Mouse (Mus musculus): ENCODE measurements around the gene H2-Q10. TPM values are rescaled to one million over a fixed set of nuclear protein-coding genes. Genes with fewer than 3 reads are reported as not detected.
"Not testable (repeated sequence)": the region's sequence is repeated elsewhere in the genome, so short reads cannot be mapped to it uniquely, and the experiment has no call there.

H2-Q10 gene
- polyA plus RNA-seq (2015; fragmentation: Nextera tagmentation; extraction: Ambion mirVana): 0.14 TPM in 1 of 2 replicates, not detected in the other

DNA sequence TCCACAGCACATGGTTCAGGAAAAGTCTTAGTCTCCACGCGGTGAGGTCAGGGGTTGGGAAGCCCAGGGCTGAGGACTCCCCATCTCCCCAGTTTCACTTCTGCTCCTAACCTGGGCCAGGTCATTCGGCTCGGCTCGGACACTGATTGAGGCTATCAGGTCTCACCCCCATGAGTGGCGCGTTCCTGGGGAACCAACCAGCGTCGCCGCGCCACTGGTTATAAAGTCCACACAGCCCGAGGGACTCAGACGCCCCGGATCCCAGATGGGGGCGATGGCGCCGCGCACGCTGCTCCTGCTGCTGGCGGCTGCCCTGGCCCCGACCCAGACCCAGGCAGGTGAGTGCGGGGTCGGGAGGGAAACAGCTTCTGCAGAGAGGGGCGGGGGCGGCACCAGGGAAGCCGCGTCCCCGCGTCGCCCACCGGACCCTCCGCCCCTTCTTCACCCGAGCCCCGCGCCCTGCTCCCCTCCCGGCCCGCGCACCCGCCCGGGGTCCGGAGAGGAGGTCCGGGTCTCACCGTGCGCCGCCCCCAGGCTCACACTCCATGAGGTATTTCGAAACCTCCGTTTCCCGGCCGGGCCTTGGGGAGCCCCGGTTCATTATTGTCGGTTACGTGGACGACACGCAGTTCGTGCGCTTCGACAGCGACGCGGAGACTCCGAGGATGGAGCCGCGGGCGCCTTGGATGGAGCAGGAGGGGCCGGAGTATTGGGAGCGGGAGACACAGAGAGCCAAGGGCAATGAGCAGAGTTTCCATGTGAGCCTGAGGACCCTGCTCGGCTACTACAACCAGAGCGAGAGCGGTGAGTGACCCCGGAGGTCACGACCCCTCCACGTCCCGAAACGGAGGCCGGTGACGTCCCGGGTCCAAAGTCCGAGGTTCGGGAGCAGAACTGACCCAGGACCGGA is at the start of gene H2-Q10:
Gene H2-Q10, plus strand, starts transcription at position 248 of the 910 bp plus-strand sequence.
- H3K27me3 ChIP-seq (replicated peaks; ENCODE audit: control insufficient read depth, insufficient read depth, low read length): peaks cover 19% of the 10 kb centered on the region
- H3K36me3 ChIP-seq (ENCODE audit: control insufficient read depth, insufficient read depth): no peaks in the 10 kb centered on the region
- peak within 1 kb of the TSS; percentile 60 for H3K4me2 ChIP-seq (ENCODE audit: low read length)
- WGBS: 1% methylated on average over 76 of the region's 80 CpGs
- H3K27ac ChIP-seq (ENCODE audit: low read length): no peak within 1 kb of the TSS
- ATAC-seq: no peak
- H3K4me3 ChIP-seq (replicated peaks; ENCODE audit: low read length): peak within 1 kb of the TSS; percentile 41
- no peak within 1 kb of the TSS; the same call in 1 of the 2 replicates for H3K9ac ChIP-seq (replicated peaks; ENCODE audit: low read depth, low read length)
- no peaks in the 10 kb centered on the region for H3K9me3 ChIP-seq (ENCODE audit: control insufficient read depth, low read length)
- peaks cover 10% of the 10 kb centered on the region for H3K4me1 ChIP-seq (replicated peaks; ENCODE audit: control insufficient read depth, insufficient read depth, low read length)

DNA sequence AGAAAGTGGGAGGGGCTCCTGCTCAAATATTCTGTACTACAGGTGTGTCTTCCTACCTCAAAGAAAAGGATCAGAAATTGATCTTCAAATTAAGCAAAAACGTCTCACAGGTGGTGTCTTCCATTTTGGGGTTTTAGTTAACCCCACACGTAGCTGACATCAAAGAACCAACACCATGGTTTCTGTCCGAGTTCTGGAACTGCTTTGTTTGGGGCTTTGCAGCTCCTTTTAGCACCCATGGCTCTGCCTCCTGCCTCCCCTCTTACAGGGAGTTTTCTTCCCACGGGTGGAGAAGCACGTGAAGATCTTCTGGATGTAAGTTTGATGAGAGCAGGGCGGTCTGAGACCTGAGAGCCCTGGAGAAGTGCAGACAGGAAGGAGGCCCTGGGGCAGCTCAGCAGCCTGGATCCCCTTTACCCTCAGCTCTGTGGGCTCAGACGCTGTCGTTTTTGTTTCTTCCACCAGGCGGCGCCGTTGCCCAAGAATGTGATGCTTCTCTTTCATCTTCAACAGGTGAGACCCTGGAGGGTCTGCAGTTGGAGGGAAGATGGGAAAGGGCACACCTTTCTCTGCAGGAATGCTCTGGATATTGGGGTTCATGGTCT is 49.6 kb upstream of the H2-Q10 start:
- H3K36me3 ChIP-seq (ENCODE audit: control insufficient read depth, insufficient read depth); H3K9ac ChIP-seq (replicated peaks; ENCODE audit: low read depth, low read length); H3K4me1 ChIP-seq (replicated peaks; ENCODE audit: control insufficient read depth, insufficient read depth, low read length); H3K9me3 ChIP-seq (ENCODE audit: control insufficient read depth, low read length); H3K27me3 ChIP-seq (replicated peaks; ENCODE audit: control insufficient read depth, insufficient read depth, low read length); H3K4me3 ChIP-seq (replicated peaks; ENCODE audit: low read length); H3K4me2 ChIP-seq (ENCODE audit: low read length); ATAC-seq; H3K27ac ChIP-seq (ENCODE audit: low read length): not testable (repeated sequence)
- WGBS: 15% methylated on average over 11 of the region's 11 CpGs

DNA sequence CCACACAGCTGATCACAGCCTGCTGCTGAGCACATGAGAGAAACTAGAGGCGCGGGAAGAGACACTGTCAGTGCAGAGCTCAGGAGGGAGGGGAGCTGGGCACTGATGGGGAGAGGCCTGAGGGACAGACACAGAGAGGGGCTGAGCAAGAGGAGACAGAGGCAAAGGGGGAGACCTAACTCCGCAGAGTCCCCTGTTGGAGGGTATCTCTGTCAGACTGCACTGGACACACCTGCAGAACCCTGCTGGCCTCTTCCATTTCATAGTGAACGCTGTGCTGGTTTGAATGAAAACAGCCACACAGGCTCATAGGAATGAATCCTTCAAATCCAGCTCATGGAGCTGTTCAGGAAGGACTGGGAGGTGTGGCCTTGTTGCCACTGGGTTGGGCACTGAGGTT is 48.6 kb upstream of the H2-Q10 start:
- ATAC-seq; H3K27me3 ChIP-seq (replicated peaks; ENCODE audit: control insufficient read depth, insufficient read depth, low read length); H3K36me3 ChIP-seq (ENCODE audit: control insufficient read depth, insufficient read depth); H3K9ac ChIP-seq (replicated peaks; ENCODE audit: low read depth, low read length); H3K4me2 ChIP-seq (ENCODE audit: low read length); H3K4me1 ChIP-seq (replicated peaks; ENCODE audit: control insufficient read depth, insufficient read depth, low read length); H3K4me3 ChIP-seq (replicated peaks; ENCODE audit: low read length); H3K27ac ChIP-seq (ENCODE audit: low read length); H3K9me3 ChIP-seq (ENCODE audit: control insufficient read depth, low read length): not testable (repeated sequence)
- WGBS: 90% methylated on average over 4 of the region's 4 CpGs

DNA sequence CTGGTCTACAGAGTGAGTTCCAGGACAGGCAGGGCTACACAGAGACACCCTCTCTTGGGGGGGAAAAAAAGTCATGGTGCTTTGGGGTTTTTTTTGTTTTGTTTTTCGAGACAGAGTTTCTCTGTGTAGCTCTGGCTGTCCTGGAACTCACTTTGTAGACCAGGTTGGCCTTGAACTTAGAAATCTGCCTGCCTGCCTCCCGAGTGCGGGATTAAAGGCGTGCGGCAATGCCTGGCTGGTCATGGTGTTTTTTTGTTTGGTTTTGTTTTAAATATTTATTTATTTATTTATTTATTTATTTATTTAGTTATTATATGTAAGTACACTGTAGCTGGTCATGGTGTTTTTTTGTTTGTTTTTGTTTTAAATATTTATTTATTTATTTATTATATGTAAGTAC is 47.5 kb upstream of the H2-Q10 start:
- H3K4me2 ChIP-seq (ENCODE audit: low read length); H3K27ac ChIP-seq (ENCODE audit: low read length); H3K9me3 ChIP-seq (ENCODE audit: control insufficient read depth, low read length); ATAC-seq; H3K36me3 ChIP-seq (ENCODE audit: control insufficient read depth, insufficient read depth); H3K4me3 ChIP-seq (replicated peaks; ENCODE audit: low read length); H3K9ac ChIP-seq (replicated peaks; ENCODE audit: low read depth, low read length); H3K27me3 ChIP-seq (replicated peaks; ENCODE audit: control insufficient read depth, insufficient read depth, low read length); H3K4me1 ChIP-seq (replicated peaks; ENCODE audit: control insufficient read depth, insufficient read depth, low read length): not testable (repeated sequence)
- 89% methylated on average over 5 of the region's 5 CpGs for WGBS

DNA sequence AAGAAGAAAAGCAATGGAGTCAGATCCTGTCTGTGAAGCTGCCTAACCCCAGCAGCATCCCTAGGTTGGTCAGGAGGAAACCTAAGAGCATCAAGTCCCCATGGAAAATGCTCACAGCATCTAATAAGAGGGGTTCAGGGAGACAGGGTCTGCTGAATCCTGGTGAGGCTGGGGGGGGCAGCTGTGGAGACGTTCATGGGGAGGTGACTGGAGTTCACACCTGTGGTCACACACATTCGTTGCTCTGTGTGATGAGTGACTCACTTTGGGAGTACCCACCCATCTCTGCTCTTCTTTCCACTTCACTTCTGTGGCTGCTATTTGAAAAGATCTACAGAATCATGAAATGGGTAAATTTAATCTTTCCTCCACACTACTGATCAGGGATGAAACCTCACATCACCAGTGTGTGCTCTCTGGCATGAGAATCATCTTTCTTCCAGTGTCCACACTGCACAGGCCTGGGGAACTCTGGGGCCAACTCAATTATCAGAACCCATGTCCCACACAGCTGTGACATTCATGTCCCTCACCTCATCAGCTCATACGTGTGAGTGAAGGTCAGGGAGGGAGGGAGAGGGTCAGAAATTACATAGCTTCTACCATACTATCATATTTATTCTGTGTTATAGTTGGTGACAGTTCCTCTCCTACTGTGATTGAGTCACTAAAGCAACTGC is 46.6 kb upstream of the H2-Q10 start:
- H3K9ac ChIP-seq (replicated peaks; ENCODE audit: low read depth, low read length); H3K36me3 ChIP-seq (ENCODE audit: control insufficient read depth, insufficient read depth); ATAC-seq; H3K27ac ChIP-seq (ENCODE audit: low read length); H3K4me1 ChIP-seq (replicated peaks; ENCODE audit: control insufficient read depth, insufficient read depth, low read length); H3K9me3 ChIP-seq (ENCODE audit: control insufficient read depth, low read length); H3K27me3 ChIP-seq (replicated peaks; ENCODE audit: control insufficient read depth, insufficient read depth, low read length); H3K4me3 ChIP-seq (replicated peaks; ENCODE audit: low read length); H3K4me2 ChIP-seq (ENCODE audit: low read length): not testable (repeated sequence)
- 79% methylated on average over 3 of the region's 3 CpGs for WGBS

DNA sequence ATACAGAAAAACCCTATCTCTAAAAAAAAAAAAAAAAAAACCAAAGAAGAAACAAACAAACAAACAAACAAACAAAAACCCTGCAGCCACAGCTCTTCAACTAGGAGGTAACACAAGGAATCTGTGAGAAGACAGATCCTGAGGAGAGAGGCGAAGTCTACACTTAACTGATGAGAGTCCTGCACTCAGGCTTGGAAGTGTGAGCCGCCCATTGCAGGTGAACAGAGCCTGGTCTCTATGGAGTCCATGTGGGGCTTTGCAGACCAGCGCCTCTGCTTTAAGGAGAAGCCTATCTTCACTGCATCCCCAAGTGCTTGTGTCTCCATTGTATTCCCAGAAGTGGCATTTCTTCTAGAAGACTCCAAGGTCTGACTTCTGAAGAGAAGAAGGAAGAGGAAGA is 45.8 kb upstream of the H2-Q10 start:
- H3K4me1 ChIP-seq (replicated peaks; ENCODE audit: control insufficient read depth, insufficient read depth, low read length); H3K36me3 ChIP-seq (ENCODE audit: control insufficient read depth, insufficient read depth); H3K9ac ChIP-seq (replicated peaks; ENCODE audit: low read depth, low read length); H3K4me2 ChIP-seq (ENCODE audit: low read length); H3K27ac ChIP-seq (ENCODE audit: low read length); H3K27me3 ChIP-seq (replicated peaks; ENCODE audit: control insufficient read depth, insufficient read depth, low read length); H3K4me3 ChIP-seq (replicated peaks; ENCODE audit: low read length); H3K9me3 ChIP-seq (ENCODE audit: control insufficient read depth, low read length); ATAC-seq: not testable (repeated sequence)
- WGBS: 86% methylated on average over 3 of the region's 3 CpGs

DNA sequence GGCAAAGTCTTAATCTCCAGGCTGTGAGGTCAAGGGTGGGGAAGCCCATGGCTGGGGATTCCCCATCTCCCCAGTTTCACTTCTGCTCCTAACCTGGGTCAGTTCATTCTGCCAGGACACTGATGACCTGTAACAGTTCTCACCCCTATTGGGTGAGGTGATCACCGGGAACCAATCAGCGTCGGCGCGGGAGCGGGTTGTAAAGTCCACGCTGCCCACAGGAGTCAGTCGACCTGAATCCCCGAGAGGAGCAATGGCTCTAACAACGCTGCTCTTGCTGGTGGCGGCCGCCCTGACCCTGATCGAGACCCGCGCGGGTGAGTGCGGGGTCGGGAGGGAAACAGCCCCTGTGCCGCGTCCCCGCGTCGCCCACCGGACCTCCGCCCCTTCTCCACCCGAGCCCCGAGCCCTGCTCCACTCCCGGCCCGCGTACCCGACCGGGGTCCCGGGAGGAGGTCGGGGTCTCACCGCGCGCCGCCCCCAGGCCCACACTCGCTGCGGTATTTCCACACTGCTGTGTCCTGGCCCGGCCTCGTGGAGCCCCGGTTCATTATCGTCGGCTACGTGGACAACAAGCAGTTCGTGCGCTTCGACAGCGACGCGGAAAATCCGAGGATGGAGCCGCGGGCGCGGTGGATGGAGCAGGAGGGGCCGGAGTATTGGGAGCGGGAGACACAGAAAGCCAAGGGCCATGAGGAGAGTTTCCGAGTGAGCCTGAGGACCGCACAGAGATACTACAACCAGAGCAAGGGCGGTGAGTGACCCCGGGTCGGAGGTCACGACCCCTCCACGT is 45.1 kb upstream of the H2-Q10 start, which contains the start of gene H2-Q6:
Gene H2-Q6, plus strand, starts transcription at position 227 of the 793 bp plus-strand sequence.
- H3K36me3 ChIP-seq (ENCODE audit: control insufficient read depth, insufficient read depth); H3K27me3 ChIP-seq (replicated peaks; ENCODE audit: control insufficient read depth, insufficient read depth, low read length); H3K27ac ChIP-seq (ENCODE audit: low read length); H3K9me3 ChIP-seq (ENCODE audit: control insufficient read depth, low read length); H3K4me1 ChIP-seq (replicated peaks; ENCODE audit: control insufficient read depth, insufficient read depth, low read length): not testable (repeated sequence)
- Histone ChIP-seq H3K4me2 (ENCODE audit: low read length) (peak within 1 kb of the TSS; percentile 55), H3K9ac (replicated peaks; ENCODE audit: low read depth, low read length) (peak within 1 kb of the TSS; percentile 32; the same call in 1 of the 2 replicates), H3K4me3 (replicated peaks; ENCODE audit: low read length) (peak within 1 kb of the TSS; percentile 36)
- ATAC-seq: peak; percentile 36; the same call in 1 of the 2 replicates
- WGBS: 2% methylated on average over 51 of the region's 66 CpGs

DNA sequence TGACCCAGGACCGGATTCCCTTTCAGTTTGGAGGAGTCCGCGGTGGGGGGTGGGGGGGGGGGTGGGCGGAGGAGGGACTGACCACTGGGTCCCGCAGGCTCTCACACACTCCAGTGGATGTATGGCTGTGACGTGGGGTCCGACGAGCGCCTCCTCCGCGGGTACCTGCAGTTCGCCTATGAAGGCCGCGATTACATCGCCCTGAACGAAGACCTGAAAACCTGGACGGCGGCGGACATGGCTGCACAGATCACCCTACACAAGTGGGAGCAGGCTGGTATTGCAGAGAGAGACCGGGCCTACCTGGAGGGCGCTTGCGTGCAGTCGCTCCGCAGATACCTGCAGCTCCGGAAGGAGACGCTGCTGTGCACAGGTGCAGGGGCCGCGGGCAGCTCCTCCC is 44.4 kb upstream of the H2-Q10 start:
- H3K27ac ChIP-seq (ENCODE audit: low read length); H3K36me3 ChIP-seq (ENCODE audit: control insufficient read depth, insufficient read depth); H3K9ac ChIP-seq (replicated peaks; ENCODE audit: low read depth, low read length); ATAC-seq; H3K9me3 ChIP-seq (ENCODE audit: control insufficient read depth, low read length); H3K4me1 ChIP-seq (replicated peaks; ENCODE audit: control insufficient read depth, insufficient read depth, low read length); H3K4me3 ChIP-seq (replicated peaks; ENCODE audit: low read length); H3K27me3 ChIP-seq (replicated peaks; ENCODE audit: control insufficient read depth, insufficient read depth, low read length): not testable (repeated sequence)
- H3K4me2 ChIP-seq (ENCODE audit: low read length): peak overlapping the region; percentile 55
- 12% methylated on average over 28 of the region's 28 CpGs for WGBS

Data from forebrain, embryonic 16.5 days (tissue).